Mouse (Mus musculus): Measurements from ENCODE around the gene Vmn1r1.
"Not testable (repeated sequence)": the region's sequence is repeated elsewhere in the genome, so short reads cannot be mapped to it uniquely, and the experiment has no call there.

The Vmn1r1 gene

GRCm38 (mm10) chr1:182164386-182164785 lies at the start of gene Vmn1r1:
Gene Vmn1r1 (minus strand): TSS chr1:182164486.
- DNase-seq (ENCODE audit: low read depth, low spot score), result no peak

GRCm38 (mm10) chr1:182210322-182210721 lies 46.0 kb upstream of the Vmn1r1 start:
- no peak for DNase-seq (ENCODE audit: low read depth, low spot score)

- no peak for DNase-seq (ENCODE audit: low read depth, low spot score)
Measured at GRCm38 (mm10) chr1:182192581-182192980, 28.3 kb upstream of the Vmn1r1 start.

DNA sequence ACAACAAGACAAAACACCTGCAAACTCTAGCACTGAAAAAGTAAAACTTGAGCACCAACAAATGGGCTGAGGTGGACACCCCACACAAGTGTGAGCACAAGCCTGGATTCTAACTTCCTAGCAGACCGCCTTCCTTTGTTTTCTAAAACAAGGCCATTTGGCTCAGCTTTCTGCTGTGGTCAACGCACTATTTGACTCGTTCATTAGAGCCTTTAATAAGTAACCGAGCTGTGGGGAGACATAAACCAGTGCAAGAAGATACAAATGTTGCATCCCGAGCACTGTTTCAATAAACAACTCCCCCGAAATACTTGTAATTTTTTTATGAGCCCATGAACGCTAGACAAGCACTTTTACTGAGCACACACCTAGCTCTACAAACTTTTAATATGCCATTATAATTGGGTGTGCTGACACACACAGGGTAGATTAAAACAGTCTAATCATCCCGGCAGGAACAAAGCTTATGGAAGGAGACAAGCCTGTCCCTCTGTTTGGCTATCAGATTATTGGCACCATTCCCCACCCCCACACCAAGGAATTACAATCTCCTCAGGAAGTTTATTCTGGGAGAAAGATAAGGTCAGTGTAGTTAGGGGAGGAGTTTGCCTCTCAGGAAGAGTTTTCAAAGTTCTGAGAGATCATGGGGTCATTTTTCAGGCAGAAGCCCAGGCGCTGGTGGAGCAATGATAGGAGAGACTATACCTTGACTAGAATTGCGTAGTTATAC lies 27.7 kb upstream of the Vmn1r1 start:
- no peak for DNase-seq (ENCODE audit: low read depth, low spot score)

- no peak for DNase-seq (ENCODE audit: low read depth, low spot score)
Measured at GRCm38 (mm10) chr1:182191181-182191580, 26.9 kb upstream of the Vmn1r1 start.

- DNase-seq (ENCODE audit: low read depth, low spot score), result no peak
Measured at GRCm38 (mm10) chr1:182189669-182190440, 25.6 kb upstream of the Vmn1r1 start.

- not testable (repeated sequence) for DNase-seq (ENCODE audit: low read depth, low spot score)
Measured at GRCm38 (mm10) chr1:182182449-182182848, 18.2 kb upstream of the Vmn1r1 start.

GRCm38 (mm10) chr1:182181456-182182305 lies 17.4 kb upstream of the Vmn1r1 start:
- no peak for DNase-seq (ENCODE audit: low read depth, low spot score)

DNA sequence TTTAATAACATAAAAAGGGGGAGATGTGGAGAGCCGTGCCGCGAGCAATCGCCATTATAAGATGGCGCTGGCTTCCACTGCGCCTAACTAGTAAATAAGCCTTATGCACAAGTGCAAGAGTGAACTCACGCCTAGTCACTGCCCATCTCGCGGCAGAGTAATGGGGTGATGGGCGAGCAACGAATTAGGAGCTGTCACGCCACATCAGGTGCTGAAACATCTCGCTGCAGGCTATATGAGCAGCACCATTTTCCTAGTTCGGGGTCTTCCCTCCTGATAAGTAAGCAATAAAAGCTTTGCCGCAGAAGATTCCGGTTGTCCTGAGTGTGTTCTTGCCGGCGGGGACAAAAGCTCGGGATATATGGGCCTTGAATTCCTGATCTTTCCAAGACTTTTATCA lies 12.7 kb upstream of the Vmn1r1 start:
- DNase-seq (ENCODE audit: low read depth, low spot score), result not testable (repeated sequence)

DNA sequence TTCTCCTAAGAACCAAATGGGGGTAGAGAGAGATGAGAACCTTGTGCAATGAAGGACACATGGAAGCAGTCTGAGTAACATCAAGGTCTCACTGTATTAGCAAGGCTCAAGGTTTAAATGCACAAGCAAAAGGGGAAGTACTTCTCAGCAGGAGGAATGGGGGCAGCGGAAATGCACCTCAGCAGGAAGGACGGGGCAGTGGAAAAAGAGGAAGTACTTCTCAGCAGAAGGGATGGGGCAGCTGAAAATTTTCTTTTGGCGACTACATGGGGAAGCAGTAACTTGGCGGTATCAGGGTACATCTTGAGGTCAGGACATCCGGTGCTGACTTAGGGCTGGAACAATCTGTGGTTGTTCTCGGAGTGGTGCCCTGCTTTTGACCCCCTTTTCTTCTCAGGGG lies 5.9 kb upstream of the Vmn1r1 start:
- DNase-seq (ENCODE audit: low read depth, low spot score), result not testable (repeated sequence)

DNA sequence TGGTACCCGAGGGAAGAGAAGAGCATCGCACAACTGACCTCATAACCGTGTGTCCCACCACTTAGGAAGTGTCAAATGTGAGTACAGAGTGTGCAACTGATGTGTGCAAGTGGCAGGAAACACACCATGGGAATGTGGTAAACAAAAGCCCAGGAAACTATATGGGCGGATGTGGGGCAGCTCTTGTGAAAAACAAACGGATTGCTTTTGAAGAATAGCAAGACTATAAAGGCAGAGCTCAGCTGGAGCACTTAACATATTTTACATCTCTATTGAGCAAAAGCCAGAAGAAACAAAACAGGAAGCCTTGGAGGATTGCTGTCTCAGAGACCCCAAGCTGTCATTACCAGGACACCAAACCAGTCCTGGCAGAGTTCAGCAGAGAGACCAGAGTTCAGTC lies 1.3 kb downstream of the Vmn1r1 start:
- DNase-seq (ENCODE audit: low read depth, low spot score), result no peak

- no peak for DNase-seq (ENCODE audit: low read depth, low spot score)
Measured at GRCm38 (mm10) chr1:182159575-182159974, 4.7 kb downstream of the Vmn1r1 start.

- no peak for DNase-seq (ENCODE audit: low read depth, low spot score)
Measured at GRCm38 (mm10) chr1:182157734-182158133, 6.6 kb downstream of the Vmn1r1 start.

DNA sequence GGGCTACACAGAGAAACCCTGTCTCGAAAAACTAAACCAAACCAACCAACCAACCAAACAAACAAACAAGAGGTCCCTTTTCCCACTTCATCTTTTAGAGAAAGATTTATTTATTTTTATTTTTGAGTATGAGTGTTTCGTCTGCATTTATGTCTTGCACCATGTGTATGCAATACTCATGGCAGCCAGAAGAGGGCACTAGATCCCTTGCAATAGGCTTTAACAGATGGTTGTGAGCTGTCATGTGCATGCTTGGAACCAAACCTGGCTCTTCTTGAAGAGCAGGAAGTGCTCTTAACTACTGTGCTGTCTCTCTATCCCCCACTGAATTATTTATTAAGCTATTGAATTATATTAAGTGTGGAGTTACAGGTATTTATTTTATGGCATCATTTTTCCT lies 14.3 kb downstream of the Vmn1r1 start:
- no peak for DNase-seq (ENCODE audit: low read depth, low spot score)

DNA sequence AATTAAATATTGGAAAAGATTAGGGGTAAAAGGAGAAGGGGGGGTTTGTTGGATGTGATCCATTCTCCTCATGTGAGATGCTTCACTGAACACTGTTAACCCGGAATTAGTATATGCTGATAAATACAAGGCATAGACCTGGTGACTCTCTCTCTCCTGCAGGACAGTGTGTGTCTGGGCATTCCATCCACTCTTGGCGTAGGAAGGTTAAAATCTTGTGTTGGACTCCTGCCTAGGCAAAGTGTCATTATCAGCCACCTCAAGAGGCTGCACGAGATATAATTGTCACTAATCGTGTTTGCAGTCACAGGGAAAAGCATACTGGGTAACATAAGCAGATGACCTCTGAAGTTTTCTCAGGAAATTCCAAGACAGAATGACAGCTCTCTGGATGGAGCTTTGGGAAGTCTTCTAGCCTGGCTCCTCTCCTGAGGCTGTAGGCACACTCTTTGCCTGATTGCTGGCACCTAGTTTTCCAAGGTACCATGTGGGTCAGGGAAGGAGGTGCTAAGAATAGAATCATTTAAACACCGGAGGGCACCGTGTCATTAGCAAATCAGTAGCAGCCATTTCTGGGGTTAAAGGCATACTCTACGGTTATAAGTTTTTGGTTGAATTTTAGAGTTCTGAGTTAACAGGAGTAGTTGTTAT lies 15.3 kb downstream of the Vmn1r1 start:
- DNase-seq (ENCODE audit: low read depth, low spot score), result no peak

DNA sequence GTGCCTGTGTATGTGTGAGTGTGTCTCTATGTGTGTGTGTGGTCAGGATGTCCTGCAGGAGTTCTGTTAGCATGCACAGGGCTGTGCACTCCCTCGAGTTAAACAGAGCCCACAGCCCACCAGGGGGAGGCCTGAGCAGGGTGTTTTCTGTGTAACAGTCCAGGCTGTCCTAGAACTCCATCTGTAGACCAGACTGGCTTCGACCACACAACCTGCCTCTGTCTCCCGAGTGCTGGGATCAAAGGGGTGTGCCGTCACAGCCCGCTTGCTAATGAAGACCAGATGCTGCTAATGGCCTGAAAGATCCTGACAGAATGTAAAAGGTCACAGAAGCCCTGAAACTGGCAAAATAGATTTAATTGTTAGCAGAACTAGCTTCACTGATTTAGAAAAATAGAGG lies 18.7 kb downstream of the Vmn1r1 start:
- DNase-seq (ENCODE audit: low read depth, low spot score), result no peak

- no peak for DNase-seq (ENCODE audit: low read depth, low spot score)
Measured at GRCm38 (mm10) chr1:182143288-182143687, 21.0 kb downstream of the Vmn1r1 start.

- no peak for DNase-seq (ENCODE audit: low read depth, low spot score)
Measured at GRCm38 (mm10) chr1:182142725-182143124, 21.6 kb downstream of the Vmn1r1 start.

DNA sequence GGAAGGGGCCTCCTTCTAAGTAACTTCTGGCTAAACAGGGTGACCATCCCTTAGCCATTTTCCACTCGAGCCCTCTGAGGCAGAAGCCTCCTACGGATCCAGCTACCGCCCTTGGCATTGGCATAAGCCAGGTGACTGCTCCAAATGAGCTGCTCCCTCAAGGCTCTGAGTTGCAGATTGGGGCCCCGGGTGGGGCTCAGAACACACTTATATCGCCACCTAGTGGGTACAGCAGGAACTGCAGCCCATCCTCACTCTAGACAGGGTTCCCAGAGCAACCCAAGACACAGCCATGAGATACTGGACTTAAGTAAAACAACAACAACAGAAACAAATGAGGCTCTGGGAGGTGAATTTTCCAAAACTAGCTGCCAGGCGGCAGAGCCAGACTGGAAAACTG lies 23.9 kb downstream of the Vmn1r1 start:
- DNase-seq (ENCODE audit: low read depth, low spot score), result no peak

GRCm38 (mm10) chr1:182139937-182140336 lies 24.3 kb downstream of the Vmn1r1 start:
- DNase-seq (ENCODE audit: low read depth, low spot score), result no peak

DNA sequence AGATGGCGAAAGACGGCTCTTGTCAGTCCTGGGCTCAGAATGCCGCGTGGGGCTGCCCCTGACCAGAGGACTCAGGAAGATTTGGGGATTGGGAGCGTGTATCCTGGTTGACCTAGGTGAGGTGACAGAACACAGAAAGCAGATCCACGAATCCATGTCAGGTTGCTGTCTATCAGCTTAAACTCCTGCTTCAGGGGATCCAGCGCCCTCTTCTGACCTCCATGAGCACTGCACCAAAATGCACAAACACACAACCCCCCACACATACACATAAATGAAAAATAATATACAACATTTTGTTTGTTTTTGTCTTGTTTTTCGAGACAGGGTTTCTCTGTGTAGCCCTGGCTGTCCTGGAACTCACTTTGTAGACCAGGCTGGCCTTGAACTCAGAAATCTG lies 26.1 kb downstream of the Vmn1r1 start:
- DNase-seq (ENCODE audit: low read depth, low spot score), result no peak

Measured in embryo, embryonic 11.5 days (tissue).